Mouse (Mus musculus) c-Kit-positive CD71-positive TER-119-positive erythroid progenitor cells, embryonic 14.5 days (primary cell): ENCODE data around the gene Bahcc1.
A peak's percentile ranks its signal among the peaks of the same experiment; 100 is the strongest.

Source experiments
- DNase-seq: peaks from one replicate; pipeline ENCODE4 v3.0.0-alpha.2; 2013; ENCODE audit warnings: low spot score

Gene Bahcc1

DNA sequence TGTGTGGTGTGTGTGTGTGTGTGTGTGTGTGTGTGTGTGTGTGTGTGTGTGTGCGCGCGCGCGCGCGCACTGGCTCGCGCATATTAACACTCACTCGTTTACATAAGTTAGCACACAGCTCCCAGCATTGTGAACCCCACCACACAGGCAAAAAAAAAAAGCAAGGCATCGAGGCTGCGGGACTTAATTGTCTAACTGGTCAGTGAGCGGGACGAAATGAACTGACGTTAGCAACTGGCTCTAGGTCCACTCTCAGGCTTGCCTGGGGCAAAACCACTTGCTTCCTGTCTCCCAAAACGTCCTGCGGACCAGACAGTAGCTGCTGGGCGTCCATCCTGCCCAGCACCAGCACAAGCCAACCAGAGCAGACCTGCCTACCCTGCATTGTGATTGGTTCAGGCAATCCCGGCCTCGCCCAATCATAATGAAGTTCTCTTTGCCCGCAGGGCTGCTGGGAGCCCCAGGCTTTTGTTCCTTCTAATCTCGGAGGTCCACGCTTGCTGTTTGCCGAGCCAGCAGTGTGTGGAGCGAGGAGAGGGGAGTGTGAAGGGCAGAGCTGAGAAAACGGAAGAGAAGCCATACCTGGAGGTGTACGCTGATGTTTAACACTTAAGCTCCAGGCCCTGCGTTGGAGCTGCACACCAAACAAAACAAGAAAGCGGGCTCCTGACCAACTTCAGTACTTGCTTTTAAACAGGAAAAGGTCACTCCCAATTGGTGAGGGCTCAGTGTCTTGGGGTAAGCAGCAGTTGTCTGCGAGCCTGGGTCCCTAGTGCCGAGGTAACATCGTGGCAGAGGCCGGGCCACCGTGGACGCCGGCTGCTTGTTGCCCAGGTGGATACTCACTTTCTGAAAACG, 83.3 kb downstream of the Bahcc1 start:
- DNase-seq: peak; percentile 94

DNA sequence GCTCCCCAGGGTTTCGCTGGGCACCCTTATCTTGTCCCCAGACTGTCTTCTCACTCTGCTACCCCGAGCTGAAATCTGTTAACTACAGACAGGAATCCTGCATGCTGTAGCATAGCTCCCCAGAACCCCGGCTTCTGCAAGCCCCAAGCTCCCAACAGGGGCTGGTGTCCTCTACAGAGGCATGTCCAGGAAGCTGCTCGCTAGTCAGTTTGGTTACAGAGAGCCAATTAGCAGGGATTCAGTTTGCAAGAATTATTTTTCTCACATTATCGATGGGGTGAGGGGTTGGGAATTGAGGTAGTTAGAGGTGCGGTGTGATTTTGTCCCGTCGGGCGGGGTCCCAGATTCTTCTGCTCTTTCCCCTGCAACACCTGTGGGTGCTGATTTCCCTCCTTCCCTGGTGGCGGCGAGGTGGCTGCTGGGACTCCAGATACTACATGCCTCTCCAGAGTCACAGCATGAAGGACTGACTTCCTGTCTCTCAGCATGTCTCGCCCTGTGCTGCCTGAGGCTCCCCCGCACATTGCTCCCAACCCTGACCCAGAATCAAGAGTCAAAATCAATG, 84.0 kb downstream of the Bahcc1 start:
- DNase-seq: no peak

DNA sequence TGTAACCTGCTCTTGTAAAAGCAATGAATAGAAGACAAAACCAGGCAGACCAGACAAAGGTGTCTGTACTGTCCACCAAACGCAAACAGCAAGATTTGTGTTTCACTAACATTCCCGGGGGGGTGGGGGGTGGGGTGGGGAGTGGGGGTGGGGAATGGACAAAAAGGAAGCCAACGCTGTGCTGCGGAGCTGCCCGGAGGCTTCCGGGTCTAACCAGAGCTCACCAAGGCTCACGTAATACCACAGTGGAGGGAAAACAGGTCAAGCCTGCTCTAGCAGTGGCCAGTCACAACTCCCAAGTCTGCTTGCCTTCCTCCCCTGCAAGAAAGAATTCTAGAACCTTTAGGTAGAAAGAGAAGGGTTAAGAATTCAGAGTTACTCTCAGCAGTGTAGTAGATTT, 84.7 kb downstream of the Bahcc1 start:
- no peak for DNase-seq

DNA sequence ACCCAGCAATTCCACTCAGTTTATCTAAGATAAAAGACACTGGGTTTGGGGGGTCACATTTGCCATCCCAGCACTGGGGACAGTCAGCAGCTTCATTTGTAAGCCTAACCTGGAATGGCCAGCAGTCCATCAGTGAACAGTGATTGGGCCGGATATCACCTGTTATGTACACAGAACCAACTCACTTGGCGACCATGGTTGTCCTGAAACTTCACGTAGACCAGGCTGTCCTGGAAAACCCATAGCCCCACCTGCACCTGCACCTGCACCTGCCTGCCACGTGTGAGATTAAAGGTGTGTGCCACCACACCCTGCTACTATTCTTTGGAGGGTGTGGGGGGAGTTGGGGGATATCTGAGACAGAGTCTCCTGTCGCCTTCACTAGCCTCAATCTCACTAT, 86.6 kb downstream of the Bahcc1 start:
- DNase-seq: no peak

DNA sequence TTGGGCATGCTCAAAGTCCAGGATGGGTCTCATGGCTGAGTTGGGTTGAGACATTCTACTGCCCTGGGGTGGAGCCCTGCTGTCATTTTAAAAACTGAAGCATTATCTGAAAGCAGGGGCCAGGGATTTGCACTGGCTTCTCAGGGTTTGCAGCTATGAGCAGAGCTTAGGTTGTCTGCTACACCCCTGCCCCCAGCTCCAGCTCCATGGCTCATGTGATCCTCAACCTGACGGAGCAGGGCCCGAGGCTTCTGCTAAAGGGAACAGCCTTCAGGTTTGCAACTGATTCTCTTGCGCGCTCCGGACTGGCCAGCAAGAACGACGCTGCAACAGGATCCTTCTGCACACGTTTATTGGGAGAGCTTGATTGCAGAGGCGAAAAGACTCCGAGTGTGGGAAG, 87.4 kb downstream of the Bahcc1 start:
- no peak for DNase-seq

DNA sequence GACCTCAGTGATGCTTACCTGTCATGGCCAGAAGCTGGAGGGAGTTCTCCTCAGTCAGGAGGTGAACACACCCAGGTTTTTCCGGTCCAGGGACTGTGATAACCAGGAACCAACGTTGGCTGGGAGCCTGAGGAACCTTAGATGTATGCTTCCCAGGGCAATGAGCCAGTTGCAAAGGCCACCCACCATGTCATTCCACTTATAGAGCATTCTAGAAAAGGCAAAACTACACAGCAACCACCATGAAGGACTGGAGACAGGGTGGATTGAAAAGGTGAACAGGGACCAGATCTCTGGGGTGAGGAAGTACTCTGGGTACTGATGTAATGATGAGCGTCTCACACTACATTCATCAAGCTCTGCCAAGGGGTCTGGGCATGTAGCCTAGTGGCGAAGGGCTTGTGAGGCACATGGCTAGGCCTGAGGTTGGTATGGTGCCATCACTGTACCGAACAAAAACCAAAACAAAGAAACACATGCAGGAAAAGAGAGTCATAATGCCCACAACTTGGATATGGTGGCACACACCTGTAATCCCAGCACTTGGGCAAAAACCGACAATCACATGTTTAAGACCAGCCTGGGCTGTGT, 102.8 kb downstream of the Bahcc1 start:
- no peak for DNase-seq

DNA sequence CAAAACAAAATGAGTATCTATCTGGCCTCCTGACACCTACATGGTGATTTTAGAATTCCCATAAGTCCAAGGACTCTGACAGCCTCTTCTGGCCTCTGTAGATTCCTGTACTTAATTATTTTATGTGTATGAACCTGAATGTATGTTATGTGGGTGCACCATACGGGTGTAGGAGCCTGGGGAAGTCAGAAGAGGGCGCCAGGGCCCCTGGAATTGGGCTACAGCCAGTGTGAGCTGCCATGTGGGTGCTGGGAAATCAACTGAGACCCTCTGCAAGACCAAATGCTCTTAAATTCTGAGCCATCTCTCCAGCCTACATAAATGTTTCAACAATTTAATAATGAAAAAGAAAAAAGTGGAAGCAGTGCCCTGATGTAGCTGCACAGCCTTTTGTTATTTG, 104.7 kb downstream of the Bahcc1 start:
- DNase-seq: no peak

DNA sequence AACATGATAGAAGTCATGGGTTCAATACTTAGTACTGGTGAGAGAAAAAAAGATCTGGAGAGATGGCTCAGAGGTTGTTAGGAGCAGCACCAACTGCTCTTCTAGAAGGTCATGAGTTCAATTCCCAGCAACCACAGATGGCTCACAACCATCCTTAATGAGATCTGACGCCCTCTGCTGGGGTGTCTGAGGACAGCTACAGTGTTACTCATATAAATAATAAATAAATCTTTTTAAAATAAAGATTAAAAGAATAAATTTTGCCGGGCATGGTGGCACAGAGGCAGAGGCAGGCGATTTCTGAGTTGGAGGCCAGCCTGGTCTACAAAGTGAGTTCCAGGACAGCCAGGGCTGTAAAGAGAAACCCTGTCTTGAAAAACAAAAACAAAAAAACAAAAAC, 106.0 kb downstream of the Bahcc1 start:
- DNase-seq: no peak

DNA sequence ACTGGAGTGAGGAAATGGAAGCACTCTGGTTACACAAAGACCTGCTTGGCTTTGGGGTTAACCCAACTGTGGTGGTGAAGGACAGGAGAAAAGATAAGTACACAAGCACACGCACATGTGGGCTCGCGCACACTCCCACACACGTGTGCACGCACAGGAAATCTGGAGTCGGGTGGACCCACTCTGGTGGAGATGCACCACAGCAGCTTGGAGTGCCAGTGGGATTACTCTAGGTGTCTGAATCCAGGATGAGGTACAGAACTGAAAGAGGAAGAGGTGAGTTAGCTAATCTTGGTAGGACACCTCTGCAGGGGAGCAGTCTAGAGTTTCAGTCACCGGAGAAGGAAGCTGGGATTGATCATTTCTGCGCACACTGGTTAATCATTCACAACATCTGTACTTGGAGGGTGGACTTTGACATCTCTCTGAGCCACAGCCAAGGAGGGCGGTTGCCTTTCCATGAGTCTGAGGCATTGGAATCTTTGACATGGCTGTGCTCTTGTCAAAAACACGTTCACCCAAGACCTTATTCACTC, 107.3 kb downstream of the Bahcc1 start:
- no peak for DNase-seq

DNA sequence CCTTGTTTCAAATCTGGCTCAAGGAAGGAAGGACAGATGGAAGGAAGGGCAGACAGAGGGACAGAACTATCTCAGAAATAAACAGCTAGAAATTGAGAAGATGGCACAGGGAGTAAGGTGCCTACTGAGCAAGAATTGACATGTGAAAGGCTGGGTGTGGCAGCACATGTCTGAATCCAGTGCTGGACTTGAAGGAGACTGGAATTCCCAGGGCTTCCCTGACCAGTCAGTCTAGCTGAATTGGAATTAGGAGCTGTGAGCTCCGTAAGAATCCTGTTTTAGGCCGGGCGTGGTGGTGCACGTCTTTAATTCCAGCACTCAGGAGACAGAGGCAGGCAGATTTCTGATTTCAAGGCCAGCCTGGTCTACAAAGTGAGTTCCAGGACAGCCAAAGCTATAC, 108.9 kb downstream of the Bahcc1 start:
- DNase-seq: no peak
